Mouse (Mus musculus): ENCODE data around the gene Dolk.
A peak's percentile ranks its signal among the peaks of the same experiment; 100 is the strongest.

The Dolk gene

GRCm38 (mm10) chr2:30268371-30268770 is 17.8 kb downstream of the Dolk start:
- no peak for DNase-seq (ENCODE audit: low spot score)

- no peak for DNase-seq (ENCODE audit: low spot score)
Measured at GRCm38 (mm10) chr2:30267466-30267865, 18.7 kb downstream of the Dolk start.

GRCm38 (mm10) chr2:30266392-30266941 is 19.7 kb downstream of the Dolk start:
- DNase-seq (ENCODE audit: low spot score): no peak

- no peak for DNase-seq (ENCODE audit: low spot score)
Measured at GRCm38 (mm10) chr2:30265767-30266253, 20.3 kb downstream of the Dolk start, which contains the start of gene Phyhd1. TSS of gene Phyhd1 (plus strand) at chr2:30266203.

GRCm38 (mm10) chr2:30264671-30265519 is 21.2 kb downstream of the Dolk start:
- DNase-seq (ENCODE audit: low spot score): no peak

GRCm38 (mm10) chr2:30263811-30264210 is 22.3 kb downstream of the Dolk start:
- DNase-seq (ENCODE audit: low spot score): no peak

GRCm38 (mm10) chr2:30262840-30263441 is 23.2 kb downstream of the Dolk start:
- DNase-seq (ENCODE audit: low spot score): no peak

GRCm38 (mm10) chr2:30261921-30262839 is 24.0 kb downstream of the Dolk start:
- DNase-seq (ENCODE audit: low spot score): no peak

GRCm38 (mm10) chr2:30261064-30261736 is 24.9 kb downstream of the Dolk start:
- no peak for DNase-seq (ENCODE audit: low spot score)

GRCm38 (mm10) chr2:30259131-30260064 is 26.7 kb downstream of the Dolk start:
- DNase-seq (ENCODE audit: low spot score): no peak

- no peak for DNase-seq (ENCODE audit: low spot score)
Measured at GRCm38 (mm10) chr2:30258600-30258999, 27.5 kb downstream of the Dolk start.

- DNase-seq (ENCODE audit: low spot score): no peak
Measured at GRCm38 (mm10) chr2:30257699-30258460, 28.3 kb downstream of the Dolk start.

- DNase-seq (ENCODE audit: low spot score): no peak
Measured at GRCm38 (mm10) chr2:30256616-30257350, 29.4 kb downstream of the Dolk start.

GRCm38 (mm10) chr2:30255631-30256395 is 30.3 kb downstream of the Dolk start:
- DNase-seq (ENCODE audit: low spot score): no peak

GRCm38 (mm10) chr2:30253809-30254208 is 32.3 kb downstream of the Dolk start:
- no peak for DNase-seq (ENCODE audit: low spot score)

- DNase-seq (ENCODE audit: low spot score): no peak
Measured at GRCm38 (mm10) chr2:30252521-30252920, 33.6 kb downstream of the Dolk start.

- DNase-seq (ENCODE audit: low spot score): peak; percentile 39
Measured at GRCm38 (mm10) chr2:30251417-30252104, 34.6 kb downstream of the Dolk start.

All from c-Kit-positive CD71-positive TER-119-positive erythroid progenitor cells, embryonic 14.5 days (primary cell).